Mouse (Mus musculus) limb, embryonic 10.5 days (tissue): ENCODE measurements around the gene Alg14. TPM values are rescaled to one million over a fixed set of nuclear protein-coding genes. Genes with fewer than 3 reads are reported as not detected.
A peak's percentile ranks its signal among the peaks of the same experiment; 100 is the strongest.

Experiments used
- DNase-seq: peaks from one replicate; pipeline ENCODE4 v3.0.0-alpha.2; 2017; ENCODE audit warnings: low spot score
- H3K27ac ChIP-seq: fragments of 300-500 bp; sonication (generic); 2 replicates; pipeline ENCODE4 v1.5.1; 2016; ENCODE audit warnings: mild to moderate bottlenecking
- H3K27me3 ChIP-seq: fragments of 300-500 bp; sonication (generic); 2 replicates; pipeline ENCODE4 v1.6.1; 2016; ENCODE audit warnings: low read depth, mild to moderate bottlenecking; ENCODE audit not compliant: poor library complexity, severe bottlenecking
- H3K36me3 ChIP-seq: fragments of 300-500 bp; sonication (generic); 2 replicates; pipeline ENCODE4 v1.6.1; 2016; ENCODE audit warnings: mild to moderate bottlenecking, moderate library complexity
- H3K4me1 ChIP-seq: fragments of 300-500 bp; sonication (generic); 2 replicates; pipeline ENCODE4 v1.6.1; 2016
- H3K4me3 ChIP-seq: fragments of 300-500 bp; sonication (generic); 2 replicates; pipeline ENCODE4 v1.5.1; 2016; ENCODE audit warnings: mild to moderate bottlenecking, moderate library complexity
- H3K9me3 ChIP-seq: fragments of 300-500 bp; sonication (generic); replicated peaks from 2 replicates; pipeline ENCODE4 v1.6.1; 2016; ENCODE audit warnings: mild to moderate bottlenecking
- whole genome bisulfite sequencing: fragments of 180-500 bp; shearing (Covaris S2); methylation state at CpG from one replicate; pipeline ENCODE4 v1.1.7; 2016; 5-methylcytosine and 5-hydroxymethylcytosine counted together
- polyA plus RNA-seq: library from polyadenylated mRNA; unstranded; fragments of >200 nt; fragmentation: Nextera tagmentation; extraction: Ambion mirVana; gene quantifications from 2 replicates; pipeline ENCODE4 v1.2.1, GENCODE M21; 2016

Alg14 gene
- polyA plus RNA-seq, 1 experiment from 2014 or later: 35.0 TPM

GRCm38 (mm10) chr3:121291225-121291559, 381 bp upstream of the Alg14 start:
- peak overlapping the region; percentile 70 for H3K4me3 ChIP-seq
- WGBS: 6% methylated on average over 7 of the region's 7 CpGs
- no peaks in the 10 kb centered on the region for H3K36me3 ChIP-seq
- H3K9me3 ChIP-seq: no peaks in the 10 kb centered on the region
- peaks cover 6% of the 10 kb centered on the region for H3K4me1 ChIP-seq
- DNase-seq: no peak
- peak overlapping the region; percentile 90 for H3K27ac ChIP-seq
- no peaks in the 10 kb centered on the region for H3K27me3 ChIP-seq

DNA sequence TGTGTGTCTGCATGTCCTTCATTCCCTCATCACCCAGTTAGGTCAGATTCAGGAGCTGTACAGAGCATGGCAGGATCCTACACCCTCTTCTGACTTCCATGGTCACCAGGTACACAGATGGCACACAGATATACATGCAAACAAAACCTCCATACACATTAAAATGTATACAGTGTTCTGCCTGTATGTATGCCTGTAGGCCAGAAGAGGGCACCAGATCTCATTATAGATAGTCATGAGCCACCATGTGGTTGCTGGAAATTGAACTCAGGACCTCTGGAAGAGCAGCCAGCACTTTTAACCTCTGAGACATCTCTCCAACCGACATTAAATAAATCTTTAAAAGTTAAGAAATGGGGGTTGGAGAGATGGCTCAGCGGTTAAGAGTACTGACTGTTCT, 2.6 kb downstream of the Alg14 start:
- H3K9me3 ChIP-seq: no peaks in the 10 kb centered on the region
- peaks cover 6% of the 10 kb centered on the region for H3K4me1 ChIP-seq
- DNase-seq: peak; percentile 10
- no peaks in the 10 kb centered on the region for H3K27me3 ChIP-seq
- no peak overlapping the region for H3K4me3 ChIP-seq
- WGBS: 87% methylated on average over 2 of the region's 2 CpGs
- H3K36me3 ChIP-seq: peaks cover 2% of the 10 kb centered on the region
- H3K27ac ChIP-seq: no peak overlapping the region

- no peaks in the 10 kb centered on the region for H3K4me1 ChIP-seq
- H3K4me3 ChIP-seq: no peak overlapping the region
- WGBS: 91% methylated on average over 7 of the region's 7 CpGs
- peak; percentile 30 for DNase-seq
- 0 out of 2 replicates have a peak, but pooled peaks cover 4% of the 10 kb centered on the region for H3K36me3 ChIP-seq
- no peaks in the 10 kb centered on the region for H3K27me3 ChIP-seq
- no peaks in the 10 kb centered on the region for H3K9me3 ChIP-seq
- no peak overlapping the region for H3K27ac ChIP-seq
Measured at GRCm38 (mm10) chr3:121306641-121307040, 15.1 kb downstream of the Alg14 start.

DNA sequence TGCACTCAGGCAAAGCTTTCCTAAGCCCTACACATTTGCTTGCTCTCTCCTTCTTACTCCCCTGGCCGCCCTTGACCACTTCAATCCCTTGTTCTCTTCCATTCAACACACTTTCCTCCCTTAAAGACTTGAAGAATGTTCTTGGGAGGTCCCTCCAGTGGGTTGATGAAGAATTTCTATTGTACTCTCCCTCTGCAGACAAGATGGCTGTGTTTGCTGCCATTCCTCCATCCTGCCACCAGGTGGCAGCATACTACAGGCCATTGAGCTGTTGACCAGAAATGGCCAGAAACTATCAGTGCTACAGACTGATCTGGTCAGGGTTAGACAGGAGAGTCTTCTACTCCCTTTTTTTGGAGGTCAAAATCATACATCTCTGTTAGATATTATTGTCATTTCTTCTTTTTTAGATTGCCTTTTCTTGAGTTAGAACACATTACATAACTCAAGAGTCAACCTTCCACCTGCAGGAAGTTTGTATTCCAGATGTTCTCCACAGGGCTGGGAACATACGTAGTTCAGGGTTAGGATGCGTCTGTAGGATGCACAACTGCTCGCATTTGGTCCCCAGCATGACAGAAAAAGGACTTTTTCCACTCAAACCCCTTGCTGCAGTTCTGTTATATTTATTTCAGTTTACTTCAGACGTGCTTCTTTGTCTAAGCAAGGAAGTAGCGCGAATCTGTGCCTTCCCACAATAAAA, 16.1 kb downstream of the Alg14 start:
- H3K4me1 ChIP-seq: no peaks in the 10 kb centered on the region
- 0 out of 2 replicates have a peak, but pooled peaks cover 4% of the 10 kb centered on the region for H3K36me3 ChIP-seq
- no peaks in the 10 kb centered on the region for H3K9me3 ChIP-seq
- H3K27ac ChIP-seq: peak overlapping the region; percentile 57; the same call in 1 of the 2 replicates
- 78% methylated on average over 7 of the region's 7 CpGs for WGBS
- no peaks in the 10 kb centered on the region for H3K27me3 ChIP-seq
- H3K4me3 ChIP-seq: no peak overlapping the region
- DNase-seq: peak; percentile 84

- peaks cover 3% of the 10 kb centered on the region; the same call in 1 of the 2 replicates for H3K4me1 ChIP-seq
- H3K4me3 ChIP-seq: no peak overlapping the region
- H3K9me3 ChIP-seq: no peaks in the 10 kb centered on the region
- H3K27ac ChIP-seq: no peak overlapping the region
- 0 out of 2 replicates have a peak, but pooled peaks cover 4% of the 10 kb centered on the region for H3K36me3 ChIP-seq
- 83% methylated on average over 5 of the region's 5 CpGs for WGBS
- DNase-seq: no peak
- H3K27me3 ChIP-seq: no peaks in the 10 kb centered on the region
Measured at GRCm38 (mm10) chr3:121308935-121309334, 17.4 kb downstream of the Alg14 start.

GRCm38 (mm10) chr3:121309429-121309828, 17.9 kb downstream of the Alg14 start:
- H3K4me3 ChIP-seq: no peak overlapping the region
- H3K27ac ChIP-seq: no peak overlapping the region
- WGBS: 89% methylated on average over 4 of the region's 4 CpGs
- H3K27me3 ChIP-seq: no peaks in the 10 kb centered on the region
- H3K36me3 ChIP-seq: 0 out of 2 replicates have a peak, but pooled peaks cover 4% of the 10 kb centered on the region
- H3K9me3 ChIP-seq: no peaks in the 10 kb centered on the region
- no peak for DNase-seq
- peaks cover 3% of the 10 kb centered on the region; the same call in 1 of the 2 replicates for H3K4me1 ChIP-seq

GRCm38 (mm10) chr3:121309896-121310714, 18.5 kb downstream of the Alg14 start:
- no peaks in the 10 kb centered on the region for H3K9me3 ChIP-seq
- no peak for DNase-seq
- WGBS: 91% methylated on average over 16 of the region's 16 CpGs
- no peak overlapping the region for H3K27ac ChIP-seq
- peaks cover 3% of the 10 kb centered on the region; the same call in 1 of the 2 replicates for H3K4me1 ChIP-seq
- no peaks in the 10 kb centered on the region for H3K27me3 ChIP-seq
- H3K4me3 ChIP-seq: no peak overlapping the region
- peaks cover 8% of the 10 kb centered on the region; the same call in 1 of the 2 replicates for H3K36me3 ChIP-seq

- H3K36me3 ChIP-seq: peaks cover 13% of the 10 kb centered on the region
- no peak overlapping the region for H3K27ac ChIP-seq
- no peak overlapping the region for H3K4me3 ChIP-seq
- peaks cover 3% of the 10 kb centered on the region; the same call in 1 of the 2 replicates for H3K4me1 ChIP-seq
- H3K27me3 ChIP-seq: no peaks in the 10 kb centered on the region
- no peaks in the 10 kb centered on the region for H3K9me3 ChIP-seq
- 86% methylated on average over 6 of the region's 6 CpGs for WGBS
- no peak for DNase-seq
Measured at GRCm38 (mm10) chr3:121312426-121312825, 20.9 kb downstream of the Alg14 start.

DNA sequence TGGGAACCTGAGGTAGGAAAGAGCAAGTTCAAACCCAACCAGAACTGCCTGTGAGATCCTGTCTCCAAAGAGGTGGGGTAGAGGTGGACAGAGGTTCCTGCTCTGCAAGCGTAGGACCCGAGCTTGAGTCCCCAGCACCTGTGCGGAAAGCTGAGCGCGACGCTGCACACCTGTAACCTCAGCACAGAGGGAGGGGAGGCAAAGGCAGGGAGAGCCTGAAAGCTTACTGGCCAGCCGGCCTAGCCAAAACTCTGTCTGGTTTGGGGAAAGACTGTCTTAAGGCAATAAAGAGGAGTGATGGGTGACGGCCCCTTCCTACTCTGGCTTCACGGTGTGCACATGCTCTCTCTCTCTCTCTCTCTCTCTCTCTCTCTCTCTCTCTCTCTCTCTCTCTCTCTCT, 21.4 kb downstream of the Alg14 start:
- 61% methylated on average over 9 of the region's 9 CpGs for WGBS
- no peak overlapping the region for H3K27ac ChIP-seq

DNA sequence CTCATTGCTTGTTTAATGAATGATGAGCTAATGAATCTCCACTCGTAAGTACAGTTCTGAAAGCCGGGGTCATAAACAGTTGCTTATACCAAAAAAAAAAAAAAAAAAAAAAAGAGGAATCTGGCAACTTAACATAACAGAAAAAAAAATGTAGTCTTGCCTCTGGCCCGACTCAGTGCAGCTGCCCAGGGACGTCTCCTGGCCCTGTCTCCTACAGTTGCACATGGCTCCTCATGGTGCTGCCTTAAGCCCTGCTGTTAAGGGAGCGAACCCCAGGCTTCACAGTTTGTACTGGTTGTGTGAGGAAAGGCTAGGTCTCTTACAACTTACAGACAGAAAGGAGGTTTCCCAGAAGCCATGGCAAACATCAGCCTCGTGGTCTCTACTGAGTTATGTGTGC, 22.6 kb downstream of the Alg14 start:
- Histone ChIP-seq H3K4me1 (peaks cover 3% of the 10 kb centered on the region; the same call in 1 of the 2 replicates), H3K27ac (no peak overlapping the region), H3K4me3 (no peak overlapping the region), H3K36me3 (peaks cover 13% of the 10 kb centered on the region), H3K9me3 (no peaks in the 10 kb centered on the region), H3K27me3 (no peaks in the 10 kb centered on the region)
- WGBS: 89% methylated on average over 6 of the region's 6 CpGs
- DNase-seq: peak; percentile 3

More for the DNA sequence above, 21.4 kb downstream of the Alg14 start:
- peaks cover 3% of the 10 kb centered on the region; the same call in 1 of the 2 replicates for H3K4me1 ChIP-seq
- no peak overlapping the region for H3K4me3 ChIP-seq
- no peaks in the 10 kb centered on the region for H3K27me3 ChIP-seq
- H3K9me3 ChIP-seq: no peaks in the 10 kb centered on the region
- no peak for DNase-seq
- peaks cover 13% of the 10 kb centered on the region for H3K36me3 ChIP-seq

DNA sequence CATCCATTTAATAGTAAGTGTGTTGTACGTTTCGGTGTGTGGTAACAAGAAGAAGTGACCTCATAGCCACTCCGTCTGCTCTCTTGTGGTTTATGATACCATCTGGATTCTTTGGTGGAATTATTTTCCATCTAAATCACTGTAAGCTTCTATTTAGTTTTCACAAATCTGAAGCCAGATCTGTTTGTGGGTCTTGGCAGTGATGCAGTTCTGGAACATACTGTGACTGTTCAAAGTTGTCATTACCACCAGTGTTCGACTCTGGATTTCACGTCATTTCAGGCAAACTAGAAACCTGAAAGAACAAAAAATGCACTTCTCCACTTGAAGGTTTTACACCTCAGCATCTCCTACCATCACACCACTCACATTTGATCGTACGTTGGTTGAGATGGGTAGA, 23.9 kb downstream of the Alg14 start:
- 95% methylated on average over 7 of the region's 7 CpGs for WGBS
- Histone ChIP-seq H3K4me1 (peaks cover 3% of the 10 kb centered on the region; the same call in 1 of the 2 replicates), H3K4me3 (no peak overlapping the region), H3K36me3 (peaks cover 13% of the 10 kb centered on the region), H3K27ac (no peak overlapping the region), H3K9me3 (no peaks in the 10 kb centered on the region), H3K27me3 (no peaks in the 10 kb centered on the region)
- peak; percentile 7 for DNase-seq

GRCm38 (mm10) chr3:121319906-121320305, 28.3 kb downstream of the Alg14 start:
- peaks cover 31% of the 10 kb centered on the region for H3K36me3 ChIP-seq
- H3K4me3 ChIP-seq: no peak overlapping the region
- peak; percentile 6 for DNase-seq
- H3K27ac ChIP-seq: no peak overlapping the region
- no peaks in the 10 kb centered on the region for H3K9me3 ChIP-seq
- WGBS: 97% methylated on average over 6 of the region's 6 CpGs
- no peaks in the 10 kb centered on the region for H3K27me3 ChIP-seq
- no peaks in the 10 kb centered on the region for H3K4me1 ChIP-seq

DNA sequence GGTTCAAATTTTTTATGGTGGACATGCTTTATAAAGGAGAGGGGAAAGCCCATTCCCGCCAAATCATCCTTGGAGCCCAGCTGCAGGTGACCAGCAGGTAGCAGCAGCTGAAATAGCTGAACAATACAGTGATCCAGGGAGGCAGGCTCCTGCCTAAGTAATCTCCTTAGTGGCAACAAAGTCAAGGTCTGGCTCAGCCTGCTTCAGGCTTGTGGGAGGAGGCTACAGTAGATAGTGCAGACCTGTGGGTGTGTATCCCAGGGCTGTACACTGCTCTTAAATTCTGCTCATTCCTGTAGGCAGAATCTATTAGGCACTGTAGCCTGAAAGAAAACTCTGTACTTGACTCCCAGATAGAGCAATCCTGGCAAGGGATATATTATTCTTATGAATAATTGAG, 29.3 kb downstream of the Alg14 start:
- H3K36me3 ChIP-seq: peaks cover 26% of the 10 kb centered on the region
- H3K27me3 ChIP-seq: no peaks in the 10 kb centered on the region
- 92% methylated on average over 1 of the region's 1 CpGs for WGBS
- H3K9me3 ChIP-seq: no peaks in the 10 kb centered on the region
- no peaks in the 10 kb centered on the region for H3K4me1 ChIP-seq
- peak; percentile 7 for DNase-seq
- H3K27ac ChIP-seq: no peak overlapping the region
- no peak overlapping the region for H3K4me3 ChIP-seq
